In genomic region chr3:89633531-89633930, GRCm38 (mm10) we compare ENCODE assay signal across 23 mouse cellular contexts.
DNase-seq lines count a peak whose midpoint lies in the region; ATAC-seq and TF ChIP-seq lines count a peak whose summit lies in the region.
"Had no signal": no experiment of that assay in that cellular context is flagged by ENCODE, and none has a peak within 500 bp of the region (broad histone marks: within the 10 kb centered on the region; RNA-seq: fewer than 3 reads in every experiment).

No protein-coding gene starts in this region.

- ATAC-seq in hindbrain, postnatal 0 days, result peak; percentile 55; the same call in 1 of the 2 replicates
- no peak for ATAC-seq in hindbrain, embryonic 13.5 days (ENCODE audit: low FRiP score)
- ATAC-seq in stomach, postnatal 0 days (ENCODE audit: low FRiP score, low TSS enrichment), result no peak
- ATAC-seq: activated CD4-positive, CD25-positive, alpha-beta regulatory T cell, adult 4 months; forebrain, embryonic 14.5 days; forebrain, postnatal 0 days; inflammation-experienced regulatory T-cells, adult 6 months had no signal

- no peak overlapping the region for H3K4me2 ChIP-seq in hindbrain, postnatal 0 days (ENCODE audit: low read depth, low read length)
- no peak overlapping the region for H3K4me2 ChIP-seq in hindbrain, embryonic 13.5 days
- no peak overlapping the region for H3K4me2 ChIP-seq in stomach, postnatal 0 days (replicated peaks; ENCODE audit: low read depth)
- H3K4me2 ChIP-seq: embryonic facial prominence, embryonic 12.5 days; embryonic facial prominence, embryonic 15.5 days; heart, embryonic 12.5 days; heart, embryonic 15.5 days; hindbrain, embryonic 15.5 days had no signal

- no peak for TF ChIP-seq EP300 in stomach, postnatal 0 days (optimal IDR thresholded peaks at IDR 0.05)

- TF ChIP-seq CTCF in hindbrain, postnatal 0 days (IDR thresholded peaks at IDR 0.05; ENCODE audit: low read depth), result no peak
- no peak for TF ChIP-seq CTCF in stomach, postnatal 0 days (IDR thresholded peaks at IDR 0.05; ENCODE audit: low read depth)

- no peaks in the 10 kb centered on the region for H3K9me3 ChIP-seq in hindbrain, postnatal 0 days (ENCODE audit: low read length)
- H3K9me3 ChIP-seq in hindbrain, embryonic 13.5 days, result no peaks in the 10 kb centered on the region
- H3K9me3 ChIP-seq in stomach, postnatal 0 days (ENCODE audit: control insufficient read depth, low read length), result no peaks in the 10 kb centered on the region
- H3K9me3 ChIP-seq: embryonic facial prominence, embryonic 12.5 days; embryonic facial prominence, embryonic 15.5 days; heart, embryonic 12.5 days; heart, embryonic 15.5 days; hindbrain, embryonic 10.5 days; hindbrain, embryonic 15.5 days had no signal

- H3K4me1 ChIP-seq in hindbrain, postnatal 0 days (ENCODE audit: insufficient read depth, low read length), result peaks cover 11% of the 10 kb centered on the region; the same call in 1 of the 2 replicates
- H3K4me1 ChIP-seq in hindbrain, embryonic 13.5 days (replicated peaks), result peaks cover 13% of the 10 kb centered on the region
- H3K4me1 ChIP-seq in stomach, postnatal 0 days (replicated peaks; ENCODE audit: control insufficient read depth, insufficient read depth), result no peaks in the 10 kb centered on the region
- H3K4me1 ChIP-seq: embryonic facial prominence, embryonic 12.5 days; embryonic facial prominence, embryonic 15.5 days; heart, embryonic 15.5 days; hindbrain, embryonic 15.5 days had no signal

- peak overlapping the region; percentile 58; the same call in 1 of the 2 replicates for H3K27ac ChIP-seq in hindbrain, postnatal 0 days
- no peak overlapping the region; the same call in 1 of the 2 replicates for H3K27ac ChIP-seq in hindbrain, embryonic 13.5 days
- peak overlapping the region; percentile 45; the same call in 1 of the 2 replicates for H3K27ac ChIP-seq in stomach, postnatal 0 days (replicated peaks)
- H3K27ac ChIP-seq: embryonic facial prominence, embryonic 12.5 days; embryonic facial prominence, embryonic 15.5 days; gastrocnemius, adult 2 months; heart, embryonic 15.5 days; hindbrain, embryonic 15.5 days had no signal

- DNase-seq in cerebellum, adult 11-12 months, result peak; percentile 12
- DNase-seq in cerebellum, postnatal 10 days, result no peak
- DNase-seq in hindbrain, postnatal 0 days (ENCODE audit: low spot score), result no peak
- peak; percentile 61 for DNase-seq in brain, adult 2 months (ENCODE audit: low read depth, low spot score)
- no peak for DNase-seq in stomach, postnatal 0 days (ENCODE audit: low spot score)
- DNase-seq in gastrocnemius, postnatal 25 days, result no peak
- DNase-seq: adrenal gland, adult 8-10 months; adrenal gland, postnatal 25 days; cerebellum, adult 11 months; cerebellum, adult 8-10 months; cerebellum, postnatal 25 days; forebrain, postnatal 0 days; gastrocnemius, adult 2 months had no signal

- H3K27me3 ChIP-seq in hindbrain, postnatal 0 days (ENCODE audit: insufficient read depth, low read length), result no peaks in the 10 kb centered on the region
- H3K27me3 ChIP-seq in hindbrain, embryonic 13.5 days, result 0 out of 2 replicates have a peak, but pooled peaks cover 3% of the 10 kb centered on the region
- H3K27me3 ChIP-seq in stomach, postnatal 0 days (ENCODE audit: control insufficient read depth, insufficient read depth, low read length), result no peaks in the 10 kb centered on the region; the same call in 1 of the 2 replicates
- H3K27me3 ChIP-seq: embryonic facial prominence, embryonic 12.5 days; embryonic facial prominence, embryonic 15.5 days; heart, embryonic 15.5 days; hindbrain, embryonic 15.5 days had no signal

- H3K9ac ChIP-seq in hindbrain, postnatal 0 days (replicated peaks; ENCODE audit: low read length), result no peak overlapping the region
- no peak overlapping the region for H3K9ac ChIP-seq in hindbrain, embryonic 13.5 days
- H3K9ac ChIP-seq in stomach, postnatal 0 days (ENCODE audit: low read length), result no peak overlapping the region
- H3K9ac ChIP-seq: embryonic facial prominence, embryonic 12.5 days; embryonic facial prominence, embryonic 15.5 days; forebrain, postnatal 0 days; heart, embryonic 12.5 days; heart, embryonic 15.5 days; hindbrain, embryonic 15.5 days had no signal

- 63% methylated on average over 6 of the region's 6 CpGs for WGBS in hindbrain, postnatal 0 days
- 74% methylated on average over 6 of the region's 6 CpGs for WGBS in hindbrain, embryonic 13.5 days
- 82% methylated on average over 6 of the region's 6 CpGs for WGBS in stomach, postnatal 0 days

- no peak overlapping the region for H3K4me3 ChIP-seq in hindbrain, postnatal 0 days (ENCODE audit: low read length)
- no peak overlapping the region for H3K4me3 ChIP-seq in hindbrain, embryonic 13.5 days
- H3K4me3 ChIP-seq in stomach, postnatal 0 days (ENCODE audit: low read depth, low read length), result no peak overlapping the region
- H3K4me3 ChIP-seq: embryonic facial prominence, embryonic 12.5 days; embryonic facial prominence, embryonic 15.5 days; gastrocnemius, adult 2 months; heart, embryonic 12.5 days; heart, embryonic 15.5 days; hindbrain, embryonic 10.5 days; hindbrain, embryonic 15.5 days had no signal

- no peaks in the 10 kb centered on the region for H3K36me3 ChIP-seq in hindbrain, postnatal 0 days (ENCODE audit: insufficient read depth, low read length)
- no peaks in the 10 kb centered on the region for H3K36me3 ChIP-seq in hindbrain, embryonic 13.5 days
- H3K36me3 ChIP-seq in stomach, postnatal 0 days (ENCODE audit: control insufficient read depth, insufficient read depth, low read length), result no peaks in the 10 kb centered on the region
- H3K36me3 ChIP-seq: embryonic facial prominence, embryonic 12.5 days; embryonic facial prominence, embryonic 15.5 days; heart, embryonic 12.5 days; heart, embryonic 15.5 days; hindbrain, embryonic 10.5 days; hindbrain, embryonic 15.5 days had no signal

Comparison
In these comparisons a context has a peak if more than half of its experiments do, and no peak if none do; other contexts are left out.
1. DNase-seq: peak in cerebellum, adult 11-12 months (single experiment) and brain, adult 2 months (single experiment); none in cerebellum, postnatal 10 days (0 of 2), hindbrain, postnatal 0 days (single experiment), stomach, postnatal 0 days (single experiment) and gastrocnemius, postnatal 25 days (single experiment).